Mouse (Mus musculus): Measurements from ENCODE around the gene Qrich2.
A peak's percentile ranks its signal among the peaks of the same experiment; 100 is the strongest.
"Not testable (repeated sequence)": the region's sequence is repeated elsewhere in the genome, so short reads cannot be mapped to it uniquely, and the experiment has no call there.

The Qrich2 gene

GRCm38 (mm10) chr11:116488693-116489375 is 22.8 kb upstream of the Qrich2 start:
- peak; percentile 51 for DNase-seq

- DNase-seq = no peak
Observed at GRCm38 (mm10) chr11:116488207-116488606, 22.2 kb upstream of the Qrich2 start.

- DNase-seq = no peak
Observed at GRCm38 (mm10) chr11:116484261-116484660, 18.2 kb upstream of the Qrich2 start.

- no peak for DNase-seq
Observed at GRCm38 (mm10) chr11:116481776-116482175, 15.7 kb upstream of the Qrich2 start.

GRCm38 (mm10) chr11:116480975-116481374 is 14.9 kb upstream of the Qrich2 start:
- DNase-seq = no peak

GRCm38 (mm10) chr11:116479832-116480231 is 13.8 kb upstream of the Qrich2 start:
- no peak for DNase-seq

- no peak for DNase-seq
Observed at GRCm38 (mm10) chr11:116478978-116479377, 12.9 kb upstream of the Qrich2 start.

- DNase-seq = no peak
Observed at GRCm38 (mm10) chr11:116477160-116477759, 11.2 kb upstream of the Qrich2 start.

GRCm38 (mm10) chr11:116476696-116477095 is 10.7 kb upstream of the Qrich2 start:
- no peak for DNase-seq

- no peak for DNase-seq
Observed at GRCm38 (mm10) chr11:116476041-116476440, 10.0 kb upstream of the Qrich2 start.

GRCm38 (mm10) chr11:116472275-116472674 is 6.2 kb upstream of the Qrich2 start:
- no peak for DNase-seq

- no peak for DNase-seq
Observed at GRCm38 (mm10) chr11:116470896-116471295, 4.9 kb upstream of the Qrich2 start.

GRCm38 (mm10) chr11:116470249-116470648 is 4.2 kb upstream of the Qrich2 start:
- DNase-seq = no peak

GRCm38 (mm10) chr11:116468338-116468737 is 2.3 kb upstream of the Qrich2 start:
- DNase-seq = not testable (repeated sequence)

GRCm38 (mm10) chr11:116463833-116464232 is 2.2 kb downstream of the Qrich2 start:
- DNase-seq = peak; percentile 88 to 89

- DNase-seq = no peak
Observed at GRCm38 (mm10) chr11:116463338-116463737, 2.7 kb downstream of the Qrich2 start.

GRCm38 (mm10) chr11:116459786-116460185 is 6.3 kb downstream of the Qrich2 start:
- DNase-seq = no peak

GRCm38 (mm10) chr11:116456234-116456633 is 9.8 kb downstream of the Qrich2 start:
- DNase-seq = no peak

- DNase-seq = peak; percentile 61 to 64
Observed at GRCm38 (mm10) chr11:116453889-116454288, 12.2 kb downstream of the Qrich2 start.

GRCm38 (mm10) chr11:116449341-116449740 is 16.7 kb downstream of the Qrich2 start:
- no peak for DNase-seq

GRCm38 (mm10) chr11:116447822-116448221 is 18.2 kb downstream of the Qrich2 start:
- DNase-seq = no peak

- no peak for DNase-seq
Observed at GRCm38 (mm10) chr11:116446308-116446887, 19.6 kb downstream of the Qrich2 start.

- peak; percentile 98 for DNase-seq
Observed at GRCm38 (mm10) chr11:116445596-116446307, 20.3 kb downstream of the Qrich2 start.

- no peak for DNase-seq
Observed at GRCm38 (mm10) chr11:116443935-116444334, 22.1 kb downstream of the Qrich2 start.
